Mouse (Mus musculus) ES-Bruce4 (cell line): Measurements from ENCODE around the gene Pgd.

Source experiments
- CTCF ChIP-seq: IDR thresholded peaks from one replicate; pipeline ENCODE4 v1.8.1; 2011; ENCODE audit warnings: low read depth, low read length
- EP300 ChIP-seq: IDR thresholded peaks from 2 replicates; pipeline ENCODE4 v1.6.1; 2011; ENCODE audit warnings: low read depth, low read length; ENCODE audit not compliant: insufficient read depth
- POLR2A ChIP-seq: IDR thresholded peaks from one replicate; pipeline ENCODE4 v1.8.1; 2011; ENCODE audit warnings: low read length; ENCODE audit not compliant: insufficient read depth

GRCm38 (mm10) chr4:149154859-149155258 lies 11.7 kb downstream of the Pgd start:
- TF ChIP-seq CTCF, result no peak
- no peak for TF ChIP-seq EP300
- no peak for TF ChIP-seq POLR2A
